Mouse (Mus musculus): ENCODE results near the gene Gm6169.
"Not testable (repeated sequence)": the region's sequence is repeated elsewhere in the genome, so short reads cannot be mapped to it uniquely, and the experiment has no call there.

The Gm6169 gene

DNA sequence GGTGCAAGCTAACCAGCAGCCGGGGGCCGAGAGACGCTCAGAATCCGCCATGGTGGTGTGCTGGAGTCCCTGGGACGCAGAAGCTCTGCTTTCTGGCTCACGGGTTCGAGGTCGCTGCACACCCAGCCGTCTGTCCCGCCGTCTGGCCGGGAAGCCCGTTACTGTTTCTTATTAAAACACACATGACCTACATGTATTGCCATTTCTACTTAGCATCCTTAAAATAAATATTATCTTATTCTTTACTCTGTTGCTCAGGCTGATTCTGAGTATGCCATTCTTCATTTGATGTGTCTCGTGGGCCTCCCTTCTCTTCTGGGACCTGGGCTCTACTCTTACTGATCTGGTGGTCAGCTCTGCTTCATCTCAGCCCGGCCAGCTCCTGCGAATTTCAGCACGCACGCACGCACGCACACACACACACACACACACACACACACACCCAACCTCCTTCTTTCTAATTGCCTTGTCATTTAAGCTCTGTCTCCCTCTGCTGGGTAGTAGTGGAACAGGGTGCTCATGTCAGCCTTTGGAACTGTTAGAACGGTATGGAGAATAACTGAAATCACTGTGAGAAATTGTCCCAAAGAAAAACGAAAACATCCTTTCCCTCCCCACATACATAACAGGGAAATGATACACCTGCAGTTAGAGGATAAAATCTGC is at the start of gene Gm6169:
Gm6169 (minus strand) TSS at position 51 of the 666 bp plus-strand sequence.
- peak; percentile 84 to 88 for DNase-seq

DNA sequence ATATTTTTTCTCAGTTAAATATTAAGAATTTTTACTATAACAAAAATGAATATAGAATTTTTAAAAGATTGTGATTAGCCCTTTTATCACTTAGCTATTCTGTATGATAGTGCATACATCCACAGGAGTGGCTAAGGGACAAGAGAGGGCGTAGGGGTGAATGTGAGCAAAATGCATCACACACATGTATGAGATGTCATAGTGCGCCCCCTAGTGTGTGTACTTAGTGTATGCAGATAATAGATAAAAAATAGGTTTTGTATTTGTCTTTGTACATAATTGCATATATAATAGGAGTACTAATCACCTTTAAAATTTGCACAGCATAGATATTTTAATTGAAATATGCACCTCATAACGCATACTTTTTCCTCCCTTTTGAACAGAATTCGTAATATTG is 46.8 kb upstream of the Gm6169 start:
- peak; percentile 79 to 83 for DNase-seq

DNA sequence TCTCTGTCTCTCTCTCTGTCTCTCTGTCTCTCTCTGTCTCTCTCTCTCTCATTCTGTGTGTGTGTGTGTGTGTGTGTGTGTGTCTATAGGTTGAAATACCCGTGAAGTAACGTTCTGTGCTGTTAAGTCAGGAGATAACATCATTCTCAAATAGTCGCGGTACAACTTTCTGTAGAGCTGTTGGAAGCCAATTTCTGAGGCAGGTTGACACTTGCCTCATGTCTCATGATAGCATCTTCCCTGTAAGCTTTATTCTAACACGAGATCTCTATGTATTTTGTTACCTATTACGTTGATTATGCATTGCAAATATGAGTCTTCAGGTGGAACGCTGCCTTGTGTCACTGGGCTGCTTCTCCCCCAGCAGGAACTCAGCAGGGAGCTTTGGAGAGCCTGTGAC is 43.3 kb upstream of the Gm6169 start:
- no peak for DNase-seq

DNA sequence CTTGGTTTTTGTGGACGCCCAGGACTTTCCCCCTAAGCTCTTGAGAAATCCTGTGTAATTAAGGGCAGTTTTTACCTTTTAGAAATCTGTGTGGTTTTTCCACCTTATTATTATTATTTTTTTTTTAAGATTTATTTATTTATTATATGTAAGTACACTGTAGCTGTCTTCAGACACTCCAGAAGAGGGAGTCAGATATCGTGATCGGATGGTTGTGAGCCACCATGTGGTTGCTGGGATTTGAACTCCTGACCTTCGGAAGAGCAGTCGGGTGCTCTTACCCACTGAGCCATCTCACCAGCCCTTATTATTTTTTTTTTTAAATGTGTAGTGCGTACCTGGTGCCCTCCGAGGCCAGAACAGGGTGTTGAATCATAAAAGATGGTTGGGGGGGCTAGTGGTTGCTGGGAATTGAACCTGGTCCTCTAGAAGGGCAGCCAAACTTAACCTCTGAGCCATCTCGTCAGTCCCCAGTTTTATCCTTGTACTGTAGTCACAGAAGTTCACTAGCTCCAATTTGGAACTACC is 39.4 kb upstream of the Gm6169 start:
- DNase-seq = peak in 1 of 2 experiments; percentile 15

DNA sequence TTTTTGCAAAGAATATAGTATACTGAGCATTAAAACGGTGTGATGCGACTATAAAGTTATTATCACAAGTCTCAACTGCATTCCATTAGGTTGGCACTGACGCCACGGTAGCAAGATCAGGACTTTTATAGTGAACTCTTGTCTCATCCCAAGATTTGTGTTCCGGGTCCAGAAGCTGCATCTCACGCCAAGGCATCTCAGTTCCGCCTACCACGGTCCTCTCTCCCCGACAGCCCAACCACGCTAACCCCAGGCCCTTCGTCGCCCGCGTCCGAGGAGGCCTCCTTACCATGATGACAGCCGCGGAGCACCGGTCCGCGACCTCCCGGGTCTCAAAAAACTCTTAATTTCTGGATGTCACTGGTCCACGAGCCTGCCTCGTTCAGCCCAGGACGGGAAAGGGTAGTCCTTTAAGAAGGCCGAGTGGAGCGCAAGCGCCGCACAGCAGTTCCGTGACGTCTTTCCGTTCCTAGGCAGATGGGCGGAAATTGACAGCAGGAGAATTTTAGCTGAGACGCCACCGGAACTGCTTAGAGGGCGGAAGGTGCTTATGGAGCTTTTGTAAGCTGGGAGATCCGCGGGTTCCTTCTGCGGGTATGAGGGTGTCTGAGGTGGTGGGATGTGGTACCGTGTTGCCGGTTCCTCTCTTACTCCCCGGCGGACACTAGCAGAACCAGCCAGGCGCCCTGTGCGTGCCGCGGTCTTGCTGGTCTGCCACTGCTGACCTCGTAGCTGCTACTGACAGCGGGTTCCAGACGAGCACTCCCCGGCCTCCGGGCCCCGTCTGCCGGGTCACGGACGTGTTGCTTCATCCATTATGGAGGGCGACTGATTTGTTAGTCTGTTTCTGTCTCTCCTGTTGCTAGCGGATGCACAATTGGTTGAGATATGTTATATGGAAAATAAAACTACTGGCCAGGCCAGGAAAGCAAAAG is 38.7 kb upstream of the Gm6169 start, which contains the start of the genes Gfm2 and Nsa2:
Gfm2 (plus strand) TSS at position 472 of the 935 bp plus-strand sequence.
Nsa2 (minus strand) TSS at position 472 of the 935 bp plus-strand sequence.
- DNase-seq = peak; percentile 90 to 92

DNA sequence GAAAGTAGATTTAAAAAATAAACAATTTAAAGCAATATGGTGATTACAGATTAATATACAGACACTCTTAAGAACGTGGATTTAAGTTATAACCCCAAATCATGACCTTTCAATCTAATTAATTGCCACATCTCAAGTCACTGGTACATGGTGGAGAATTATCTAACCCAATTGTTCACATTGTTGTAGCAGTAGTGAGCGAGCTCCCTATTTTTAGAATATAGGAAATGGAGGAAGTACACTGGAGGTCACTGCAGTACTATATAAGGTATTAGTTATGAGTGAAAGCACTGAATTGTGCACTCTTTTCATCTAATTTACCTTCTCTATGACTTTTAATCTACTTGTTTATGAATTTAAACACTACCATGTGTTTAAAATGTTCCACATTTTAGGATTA is 31.4 kb upstream of the Gm6169 start:
- not testable (repeated sequence) for DNase-seq

DNA sequence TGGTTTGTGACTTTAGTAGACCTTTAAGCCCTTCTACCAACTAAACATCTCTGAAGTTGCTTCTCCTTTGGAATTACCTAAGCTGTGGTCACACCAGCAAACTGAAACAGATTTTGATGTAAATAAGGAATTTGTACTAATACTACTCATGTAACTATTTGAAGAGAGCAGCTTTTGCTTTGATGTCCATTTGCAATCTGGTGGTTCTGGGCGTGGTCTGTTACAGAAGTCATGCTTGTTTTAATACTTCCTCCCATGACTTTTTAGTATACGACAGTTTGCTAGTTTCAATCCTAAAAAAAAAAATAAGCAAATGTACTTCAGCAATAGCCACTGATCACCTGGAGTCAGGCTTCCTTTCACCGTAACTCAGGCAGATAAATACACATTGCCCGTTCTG is 30.6 kb upstream of the Gm6169 start:
- DNase-seq = not testable (repeated sequence)

DNA sequence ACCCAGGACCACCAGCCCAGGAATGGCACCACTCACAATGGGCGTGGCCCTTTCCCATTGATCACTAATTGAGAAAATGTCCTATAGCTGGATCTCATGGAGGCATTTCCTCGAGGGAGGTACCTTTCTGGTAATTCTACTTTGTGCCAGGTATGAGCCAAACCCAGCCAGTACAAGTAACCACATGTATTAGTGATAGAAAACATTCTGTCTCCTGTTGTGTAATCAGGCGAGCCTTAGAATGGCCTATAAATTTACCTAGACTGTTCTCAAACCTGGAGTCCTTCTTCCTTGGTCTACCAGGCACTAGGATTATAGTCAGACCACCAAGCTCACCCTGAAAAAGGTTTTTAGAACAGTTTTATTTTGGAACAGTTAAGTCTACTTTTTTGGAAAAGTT is 22.3 kb upstream of the Gm6169 start:
- DNase-seq = no peak

DNA sequence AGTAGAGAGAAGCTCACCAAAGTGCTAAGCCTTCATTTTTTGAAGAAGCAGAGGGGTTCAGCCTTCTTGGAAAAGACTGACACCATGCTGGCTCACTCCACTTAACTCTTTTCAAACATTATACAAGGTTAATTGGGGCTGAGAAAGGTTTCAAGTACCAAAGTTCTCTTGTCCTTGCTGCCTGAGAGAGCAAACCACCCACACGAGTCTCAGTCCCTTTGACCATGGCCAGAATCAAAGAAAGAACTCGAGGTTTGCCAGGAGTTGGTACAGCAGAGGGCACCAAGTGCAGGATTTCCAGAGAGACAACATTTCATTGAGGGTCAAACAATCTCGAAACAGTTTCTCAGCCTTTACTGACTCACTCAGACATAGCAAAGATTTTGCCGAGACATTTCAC is 10.0 kb upstream of the Gm6169 start:
- DNase-seq = no peak

DNA sequence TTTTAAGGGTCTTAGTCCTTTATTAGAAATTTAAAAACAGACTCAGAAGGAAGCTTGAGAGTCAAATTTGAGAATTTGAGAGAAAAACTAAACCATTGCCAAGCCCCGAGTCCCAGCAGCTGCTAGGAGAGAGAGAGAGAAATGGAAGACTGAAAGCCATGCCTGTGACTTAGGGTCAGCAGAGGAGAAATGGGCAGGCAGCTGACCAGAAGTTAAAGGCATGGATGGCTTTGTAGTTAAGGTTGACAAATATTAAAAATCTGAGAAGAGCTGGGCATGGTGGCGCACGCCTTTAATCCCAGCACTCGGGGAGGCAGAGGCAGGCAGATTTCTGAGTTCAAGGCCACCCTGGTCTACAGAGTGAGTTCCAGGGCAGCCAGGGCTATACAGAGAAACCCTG is 8.7 kb upstream of the Gm6169 start:
- DNase-seq = not testable (repeated sequence)

DNA sequence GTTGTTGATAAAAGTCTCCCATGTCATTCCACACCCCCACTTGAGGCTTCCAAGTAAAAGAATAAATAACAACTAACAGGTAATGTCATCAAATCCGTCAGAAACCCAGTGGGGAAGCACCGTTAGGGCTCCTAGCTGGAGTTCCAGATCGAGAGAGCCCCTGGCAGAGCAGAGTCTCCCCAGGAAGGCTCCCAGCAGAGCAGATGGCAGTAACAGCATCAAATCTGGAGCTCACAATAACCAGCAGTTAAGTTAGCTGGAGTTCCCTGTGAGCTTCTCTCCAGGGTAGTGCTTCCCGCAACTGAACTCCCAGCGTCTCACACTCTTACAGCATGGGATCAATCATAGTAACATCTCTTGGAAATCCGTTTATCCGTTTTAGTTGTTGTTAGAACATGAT is 6.0 kb upstream of the Gm6169 start:
- no peak for DNase-seq

DNA sequence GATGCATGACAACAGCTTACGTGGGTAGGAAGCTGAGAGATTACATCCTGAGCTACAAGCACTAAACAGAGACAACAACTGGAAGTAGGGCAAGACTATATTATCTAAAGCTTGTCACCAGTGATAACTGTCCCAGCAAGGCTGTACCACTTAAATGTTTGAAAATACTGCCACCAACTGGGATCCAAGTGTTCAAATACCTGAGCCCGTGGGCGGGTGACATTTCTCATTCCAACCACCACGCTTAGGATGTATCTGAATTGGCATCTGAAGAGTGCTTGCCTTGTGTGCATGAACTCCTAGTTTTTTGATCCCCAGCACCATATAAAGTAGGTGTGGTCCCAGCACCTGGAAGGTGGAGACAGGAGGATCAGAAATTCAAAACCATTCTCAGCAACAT is 3.3 kb downstream of the Gm6169 start:
- no peak for DNase-seq

DNA sequence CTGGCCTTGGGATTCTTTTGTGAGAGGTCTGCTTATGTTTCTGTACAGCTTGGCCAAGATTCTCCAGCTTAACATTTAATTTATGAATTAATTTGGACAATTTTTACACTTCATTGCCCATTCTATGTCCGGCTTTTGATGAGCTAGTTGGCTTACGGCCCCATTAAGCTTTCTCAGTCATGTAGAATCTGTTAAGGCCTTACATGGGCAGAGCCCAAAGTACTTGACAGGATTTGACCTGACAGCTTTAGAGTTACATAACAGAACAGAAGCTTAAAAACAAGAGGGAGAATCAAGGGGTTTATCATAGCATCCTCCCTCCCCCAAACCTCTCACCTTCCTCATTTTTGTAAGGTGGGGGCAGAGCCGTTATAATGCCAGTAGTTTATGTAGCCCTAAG is 10.9 kb downstream of the Gm6169 start:
- DNase-seq = peak; percentile 13 to 34

DNA sequence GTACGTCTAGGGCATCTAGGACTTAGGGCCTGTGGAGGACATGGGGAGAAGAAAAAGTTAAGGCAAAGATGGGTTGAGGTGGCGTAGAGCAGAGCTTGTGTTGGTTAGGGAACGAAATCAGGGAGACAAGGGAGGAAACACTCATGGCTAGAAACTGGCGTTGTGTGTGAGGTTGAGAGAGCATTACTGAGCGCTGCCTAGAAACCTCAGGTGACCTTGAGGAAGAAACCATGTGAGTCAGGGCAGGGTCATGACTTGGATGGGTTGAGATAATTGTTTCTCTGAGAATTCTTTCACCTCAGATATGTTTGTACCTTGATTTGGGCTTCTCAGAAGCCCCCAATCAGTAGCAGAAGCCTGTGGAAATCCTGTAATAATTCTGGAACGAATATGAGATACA is 11.6 kb downstream of the Gm6169 start:
- DNase-seq = no peak

DNA sequence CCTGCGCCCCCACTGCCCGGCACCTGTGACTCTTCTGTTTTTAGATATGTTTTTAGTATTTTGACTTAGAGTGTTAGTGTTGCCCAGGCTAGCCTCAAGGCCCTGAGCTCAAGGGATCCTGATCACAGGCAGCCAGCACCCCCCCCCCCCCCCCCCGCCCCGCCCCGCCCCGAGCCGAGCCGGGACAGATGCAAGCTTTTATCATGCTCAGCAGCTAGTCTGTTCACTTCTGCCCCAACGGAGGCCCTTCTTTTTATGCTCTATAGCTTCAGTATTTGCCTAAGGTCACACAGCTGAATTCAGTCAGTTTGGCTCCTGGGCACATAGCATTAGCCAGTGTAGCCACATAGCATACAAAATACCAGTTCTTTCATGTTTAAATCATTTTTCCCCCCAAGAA is 12.7 kb downstream of the Gm6169 start:
- DNase-seq = no peak

DNA sequence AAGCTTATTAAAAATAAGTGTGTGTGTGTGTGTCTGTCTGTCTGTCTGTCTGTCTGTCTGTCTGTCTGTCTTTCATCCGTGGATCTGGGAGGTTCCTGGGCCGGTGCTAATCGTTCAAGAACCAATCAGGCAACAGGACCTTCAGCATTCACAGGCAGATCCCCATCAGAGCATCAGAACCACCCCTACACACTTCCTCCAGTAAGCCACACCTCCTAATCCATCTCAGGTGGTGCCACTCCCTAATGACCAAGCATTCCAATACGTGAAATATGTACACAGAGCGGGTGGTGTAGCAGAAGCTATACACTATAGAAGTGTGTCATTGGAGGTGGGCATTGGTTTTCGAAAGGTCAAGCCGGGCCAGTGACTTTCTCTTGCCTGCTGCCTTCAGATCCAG is 16.6 kb downstream of the Gm6169 start:
- no peak for DNase-seq

DNA sequence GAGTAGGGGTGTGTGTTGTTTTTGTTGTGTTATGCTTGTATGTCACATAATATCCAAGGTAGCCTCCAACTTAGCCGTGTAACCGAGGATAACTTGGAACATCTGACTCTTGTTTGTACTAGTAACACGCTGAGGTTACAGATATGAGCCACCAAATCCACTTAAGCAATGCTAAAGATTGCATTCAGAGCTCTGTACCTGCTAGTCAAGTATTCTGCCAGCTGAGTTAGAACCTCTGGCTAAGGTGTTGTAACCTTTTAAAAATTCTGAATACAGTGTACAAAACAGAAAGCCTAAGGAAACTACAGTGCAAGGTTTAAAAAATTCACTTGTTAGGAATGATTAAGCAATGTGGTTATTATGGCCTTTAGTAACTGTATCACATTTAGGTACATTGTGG is 18.4 kb downstream of the Gm6169 start:
- no peak for DNase-seq

DNA sequence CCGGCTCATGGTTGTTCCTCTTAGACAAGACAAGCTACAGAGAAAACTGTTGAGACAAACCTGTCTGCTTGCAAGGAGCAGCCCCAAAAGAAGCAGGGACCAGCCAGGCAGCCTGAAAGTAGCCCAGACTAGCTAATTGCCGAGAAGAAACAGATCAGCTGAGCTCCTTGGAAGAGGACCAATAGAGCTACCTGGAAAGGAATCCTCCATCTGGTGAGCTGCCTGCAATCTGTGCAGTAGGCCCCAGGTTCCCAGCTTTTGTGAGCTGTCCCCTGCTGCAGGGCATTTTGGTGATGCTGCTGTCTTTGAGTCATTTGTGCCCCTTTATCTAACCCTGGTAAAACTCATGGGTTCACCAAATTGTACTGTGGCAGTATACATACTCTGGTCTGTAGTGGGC is 18.8 kb downstream of the Gm6169 start:
- peak; percentile 66 to 70 for DNase-seq

DNA sequence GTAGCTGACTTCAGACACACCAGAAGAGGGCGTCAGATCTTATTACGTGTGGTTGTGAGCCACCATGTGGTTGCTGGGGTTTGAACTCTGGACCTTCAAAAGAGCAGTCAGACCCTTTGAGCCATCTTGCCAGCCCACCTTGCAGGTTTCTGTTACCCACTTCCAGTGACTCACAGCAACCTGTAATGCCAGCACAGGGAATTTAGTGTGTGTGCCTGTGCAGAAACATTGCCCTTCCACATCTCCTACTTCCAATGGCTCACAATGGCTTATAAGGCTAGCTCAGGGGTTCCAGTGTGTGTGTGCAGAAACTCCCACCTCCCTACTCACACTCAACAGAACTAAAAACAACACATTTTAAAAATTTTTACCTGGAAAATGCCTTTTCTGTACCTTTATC is 21.5 kb downstream of the Gm6169 start:
- no peak for DNase-seq

DNA sequence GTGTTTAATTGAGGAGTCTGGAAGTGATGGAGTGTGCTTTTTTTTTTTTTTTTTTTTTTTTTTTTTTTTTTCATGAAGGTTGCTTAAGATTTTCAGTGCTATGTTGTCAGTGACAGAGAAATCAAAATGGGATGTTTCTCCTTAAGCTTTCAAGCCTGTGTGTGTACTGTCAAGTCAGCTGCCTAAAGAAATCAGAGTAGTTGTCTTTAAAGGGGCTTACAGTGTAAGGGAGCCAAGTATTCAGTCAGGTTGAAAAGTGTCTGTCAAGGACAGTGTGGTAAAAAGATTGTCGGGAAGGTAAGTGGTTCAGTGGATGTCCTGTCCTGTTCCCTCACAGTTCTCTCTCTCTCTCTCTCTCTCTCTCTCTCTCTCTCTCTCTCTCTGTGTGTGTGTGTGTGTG is 25.5 kb downstream of the Gm6169 start:
- no peak for DNase-seq

DNA sequence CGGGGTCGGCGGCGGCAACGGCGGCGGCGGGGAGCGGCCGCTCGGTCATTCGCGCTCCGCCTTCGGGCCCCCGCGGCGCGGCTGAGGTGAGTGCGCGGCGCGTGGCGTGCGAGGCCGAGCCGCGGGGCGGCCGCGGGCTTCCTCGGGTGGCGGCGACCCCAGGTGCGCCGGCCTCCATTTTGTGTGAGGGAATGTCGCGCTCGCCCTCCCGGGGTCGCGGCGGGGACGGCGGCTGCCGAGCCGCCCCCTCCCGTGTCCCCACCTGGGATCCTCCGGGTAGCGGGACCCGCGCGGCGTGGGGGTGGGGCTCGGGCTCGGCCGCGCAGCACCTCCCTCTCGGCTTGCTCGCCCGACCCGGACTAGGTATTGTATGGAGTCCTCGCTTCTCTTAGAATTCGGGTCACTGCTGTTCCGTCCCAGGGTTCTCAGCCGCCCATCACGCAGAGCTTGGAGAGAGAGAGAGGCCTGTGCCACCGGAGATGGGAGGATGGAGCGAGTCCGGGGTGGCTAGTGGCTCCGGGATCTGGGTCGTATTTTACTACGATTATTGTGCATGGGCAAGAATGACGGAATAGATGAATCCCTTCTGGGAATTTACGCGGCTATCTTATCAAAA is 27.3 kb downstream of the Gm6169 start:
- DNase-seq = peak; percentile 44 to 59

DNA sequence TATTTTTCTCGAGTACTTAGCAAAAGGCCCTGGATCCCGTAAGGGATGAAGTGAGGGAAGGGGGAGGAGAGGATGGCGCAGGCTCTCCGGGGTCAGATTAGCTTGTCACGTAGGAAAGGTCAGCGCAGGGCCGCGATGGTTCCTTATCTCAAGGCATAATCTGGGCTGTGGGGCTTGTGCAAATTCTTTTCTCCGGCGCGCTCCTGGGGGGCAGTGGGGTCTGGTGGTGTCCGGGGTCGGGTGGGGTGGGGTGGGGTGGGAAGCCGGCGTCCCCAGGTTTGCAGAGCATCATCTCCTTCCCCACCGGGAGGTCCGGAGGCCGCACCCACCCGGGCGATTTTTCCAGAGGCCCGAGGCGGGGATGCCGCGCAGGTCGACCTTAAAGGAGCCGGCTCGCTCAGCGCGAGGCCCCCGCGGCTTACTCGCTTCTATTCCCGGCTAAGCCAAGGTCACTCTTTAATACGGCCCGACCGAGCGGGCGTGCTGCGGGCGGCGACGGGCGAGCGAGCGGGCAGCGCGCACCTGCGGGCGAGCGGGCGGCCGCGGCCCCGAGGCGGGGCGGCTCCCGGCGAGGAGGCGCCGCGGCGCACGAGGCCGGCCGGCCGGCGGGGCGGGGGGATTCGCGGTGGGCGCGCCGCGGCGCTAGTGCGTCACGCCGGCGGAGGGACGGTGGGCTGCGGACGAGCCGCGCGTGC is 28.0 kb downstream of the Gm6169 start:
- peak; percentile 48 to 51 for DNase-seq

DNA sequence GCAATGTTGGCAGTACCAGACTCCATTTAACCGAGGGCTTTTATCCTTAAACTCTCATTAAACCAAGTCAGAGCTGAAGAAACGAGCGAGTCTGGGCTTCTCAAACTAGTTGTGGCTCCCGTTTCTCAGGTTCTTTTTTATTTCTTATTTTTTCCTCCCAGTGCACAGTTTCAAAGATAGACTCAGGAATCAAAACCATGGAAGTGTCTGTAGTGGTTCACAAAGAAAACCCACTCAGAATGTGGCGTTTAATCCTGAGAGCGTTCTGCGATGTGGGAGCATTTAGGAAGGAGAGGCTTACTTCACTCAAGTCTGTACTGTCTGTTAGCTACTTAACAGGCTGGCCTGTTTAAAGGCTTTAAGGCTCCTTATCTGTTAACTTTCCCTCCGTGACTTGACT is 30.9 kb downstream of the Gm6169 start:
- DNase-seq = no peak

Measured in cerebellum, postnatal 10 days (tissue).